Mouse (Mus musculus) ovary, adult 18-20 months (tissue): ENCODE measurements around the gene Creb5.

Source experiments
- DNase-seq: peaks from one replicate; pipeline ENCODE4 v3.0.0; 2022; ENCODE audit warnings: low spot score, mixed read lengths

The Creb5 gene

DNA sequence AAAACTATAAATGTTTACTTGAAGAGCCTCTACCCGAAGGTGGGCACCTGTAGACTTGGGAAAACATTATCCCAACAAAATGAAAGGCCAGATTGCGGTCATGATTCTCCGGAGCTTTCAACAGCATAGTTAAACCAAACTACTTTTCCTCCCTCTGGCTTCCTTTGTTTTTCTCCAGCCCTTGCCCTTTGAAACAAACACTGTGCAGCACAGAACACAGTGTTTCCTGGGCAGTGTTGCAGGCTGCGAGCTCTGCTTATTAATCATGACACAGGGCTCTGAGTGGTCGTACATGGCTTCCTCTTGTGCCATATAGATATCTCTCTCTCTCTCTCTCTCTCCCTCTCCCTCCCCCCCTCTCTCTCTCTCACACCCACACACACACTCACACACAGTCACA, 206.8 kb downstream of the Creb5 start:
- DNase-seq: no peak

DNA sequence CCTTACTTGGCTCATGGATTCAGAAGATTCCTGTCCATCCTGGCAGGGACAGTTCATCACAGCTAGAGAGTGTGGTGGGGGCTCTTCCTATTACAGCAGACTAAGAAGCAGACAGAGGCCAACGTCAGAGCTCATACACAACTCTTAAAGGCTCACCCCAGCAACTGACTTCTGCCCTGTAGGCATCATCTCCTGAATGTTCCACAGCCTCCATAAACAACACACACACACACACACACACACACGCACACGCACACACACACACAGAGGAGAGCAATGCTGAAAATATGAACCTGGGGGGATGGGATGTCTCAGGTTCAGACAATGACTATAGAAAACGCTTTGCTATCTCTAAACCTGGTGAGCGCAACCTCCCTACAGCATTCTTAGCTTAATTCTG, 208.6 kb downstream of the Creb5 start:
- no peak for DNase-seq

DNA sequence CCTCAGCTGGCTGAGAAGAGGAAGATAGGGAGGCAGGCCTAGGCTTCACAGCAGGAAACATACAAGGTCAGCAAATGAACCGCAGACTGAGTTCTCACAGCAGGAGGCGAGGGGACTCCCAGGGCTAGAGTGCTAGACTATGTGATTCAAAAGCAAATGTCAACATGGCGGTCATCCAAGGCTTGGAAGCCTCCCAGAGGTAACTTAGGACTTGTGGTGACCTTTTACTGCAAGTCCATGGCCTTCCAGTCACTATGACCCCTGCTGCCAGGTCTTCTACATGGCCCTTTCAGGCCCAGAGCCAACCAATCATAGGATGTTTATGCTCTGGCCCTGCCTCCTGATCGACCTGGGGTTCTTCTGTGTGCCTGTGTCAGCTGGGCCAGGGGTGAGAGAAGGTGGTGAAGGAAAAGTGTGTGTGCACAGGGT, 209.3 kb downstream of the Creb5 start:
- peak; percentile 79 for DNase-seq

DNA sequence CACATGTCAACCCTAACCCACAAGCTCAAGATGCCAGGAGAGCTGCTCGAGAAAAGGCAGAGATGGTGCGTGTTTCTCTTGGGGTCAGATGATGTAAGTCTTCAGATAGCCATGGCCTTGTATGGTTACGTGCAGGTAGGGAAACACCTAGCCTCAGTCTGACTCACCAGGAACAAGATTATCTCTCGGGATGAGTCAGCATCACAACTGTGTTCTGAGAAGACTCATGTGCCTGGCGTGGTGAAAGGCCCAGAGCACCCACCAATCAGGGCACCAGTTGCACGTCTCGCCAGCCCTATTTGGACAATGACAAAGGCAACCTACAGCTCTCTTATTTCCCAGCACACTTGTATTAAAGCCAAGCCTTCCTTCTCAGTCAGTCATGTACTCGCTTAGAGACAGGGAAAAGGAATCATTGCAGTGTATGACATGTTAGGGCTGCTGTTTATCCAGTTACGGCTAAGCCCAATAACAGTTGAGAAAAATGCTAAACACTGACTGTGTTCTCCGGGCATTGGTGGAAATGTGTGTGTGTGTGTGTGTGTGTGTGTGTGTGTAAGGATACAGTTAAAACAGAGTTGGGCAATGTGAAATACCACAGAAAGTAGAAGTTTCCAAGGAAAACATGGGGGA, 210.9 kb downstream of the Creb5 start:
- DNase-seq: no peak

DNA sequence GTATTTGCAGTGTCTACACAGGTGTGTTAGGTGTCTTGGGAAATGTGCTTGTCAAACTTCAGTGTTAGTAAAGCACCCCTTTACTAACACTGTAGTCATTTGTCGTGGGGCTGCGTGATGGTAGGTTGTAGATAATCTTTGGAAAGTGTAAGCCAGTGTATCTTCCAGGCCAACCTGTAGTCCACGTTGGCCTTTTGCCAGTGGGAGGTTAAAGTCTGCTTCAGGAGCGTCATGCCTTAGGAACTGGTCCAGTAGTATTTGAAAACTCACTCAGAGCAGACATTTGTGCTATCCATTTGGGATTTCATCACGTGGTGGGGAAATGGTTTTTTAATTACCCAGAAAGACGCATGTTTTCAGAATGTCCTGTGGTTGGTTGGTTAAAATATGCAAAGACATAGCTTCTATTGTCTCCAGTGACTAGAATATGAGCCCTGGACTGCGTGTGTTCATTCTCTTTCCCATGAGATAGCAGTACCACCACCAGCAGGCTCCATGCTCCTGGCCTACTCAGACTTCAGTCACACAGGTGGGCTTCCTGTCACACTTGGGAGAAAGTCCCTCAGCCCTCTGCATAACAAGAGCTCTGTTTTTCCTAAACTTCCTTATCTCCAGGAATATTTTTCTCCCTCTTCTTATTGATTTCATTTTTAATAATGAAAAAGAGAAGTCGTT, 212.7 kb downstream of the Creb5 start:
- no peak for DNase-seq

DNA sequence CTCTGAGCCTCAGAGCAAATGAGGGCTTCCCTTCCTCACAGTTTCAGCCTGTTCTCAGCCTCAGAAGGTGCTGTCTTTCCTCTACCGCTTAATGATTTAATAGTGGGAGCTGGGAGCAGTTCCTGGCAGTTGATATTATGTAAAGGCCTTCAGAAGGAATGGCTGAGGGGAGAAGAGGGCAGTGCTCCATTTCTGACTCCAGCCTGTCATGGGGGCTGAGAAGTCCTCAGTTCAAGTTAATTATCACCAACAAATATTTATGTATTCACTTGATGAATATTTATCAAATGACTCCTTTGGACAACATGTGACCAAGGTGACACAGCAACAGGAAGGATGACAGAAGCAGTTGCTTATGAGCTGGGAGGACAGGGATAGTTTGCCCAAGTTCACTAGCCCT, 214.2 kb downstream of the Creb5 start:
- no peak for DNase-seq

DNA sequence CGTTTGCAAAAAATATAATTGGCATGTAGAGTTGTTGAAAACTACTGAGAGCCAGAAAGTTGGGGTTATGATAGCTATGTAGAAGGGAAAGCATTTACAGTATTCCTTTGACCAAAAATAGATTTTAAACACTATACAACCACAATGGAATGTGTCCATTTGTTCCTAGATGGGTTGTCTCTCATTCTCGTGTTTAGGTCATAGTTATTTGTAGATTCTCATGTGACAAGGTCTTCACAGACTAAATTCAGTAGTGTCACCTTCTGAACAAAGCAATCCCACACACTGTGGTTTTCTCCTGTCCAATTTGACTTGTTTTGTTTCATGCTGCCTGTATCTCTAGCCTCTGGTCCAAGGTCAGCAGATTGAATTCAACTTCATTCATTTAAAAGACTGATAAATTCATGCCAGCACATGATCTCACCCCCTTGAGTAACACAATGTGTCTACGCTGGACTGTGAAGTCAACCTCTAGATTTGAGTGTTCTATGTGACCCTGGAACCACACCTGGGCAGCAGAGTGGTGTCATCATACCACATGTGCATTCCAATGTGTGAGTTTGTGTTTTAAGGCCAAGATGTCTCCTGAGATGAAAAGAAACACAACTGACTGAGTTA, 220.0 kb downstream of the Creb5 start:
- DNase-seq: no peak

DNA sequence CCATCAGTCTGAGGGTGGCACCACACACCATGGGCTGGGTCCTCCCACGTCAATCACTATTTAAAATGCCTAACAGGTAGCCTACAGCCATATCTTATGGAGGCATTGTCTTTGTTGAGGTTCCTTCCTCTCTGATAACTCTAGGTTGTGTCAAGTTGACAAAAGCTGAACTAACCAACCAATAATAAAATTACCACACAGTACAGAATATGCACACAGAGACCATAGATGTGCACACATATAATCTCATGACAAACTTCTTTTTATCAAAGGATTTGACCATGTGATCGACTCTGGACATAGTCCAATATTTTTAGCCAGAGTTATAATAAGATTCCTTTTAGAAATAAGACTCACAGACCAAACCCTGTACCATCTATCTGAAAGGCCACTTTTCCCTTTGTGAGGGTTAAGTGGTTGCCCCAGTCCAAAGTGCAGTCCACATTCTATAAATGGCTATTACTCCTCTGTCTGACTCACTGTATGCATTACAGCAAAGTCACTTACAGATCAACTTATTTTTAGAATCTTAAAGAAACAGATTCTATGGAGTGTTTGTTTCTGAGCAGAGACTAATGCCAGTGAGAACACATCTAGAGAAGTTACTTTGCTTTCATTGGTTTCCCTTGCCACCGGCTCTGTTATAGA, 221.9 kb downstream of the Creb5 start:
- DNase-seq: no peak

DNA sequence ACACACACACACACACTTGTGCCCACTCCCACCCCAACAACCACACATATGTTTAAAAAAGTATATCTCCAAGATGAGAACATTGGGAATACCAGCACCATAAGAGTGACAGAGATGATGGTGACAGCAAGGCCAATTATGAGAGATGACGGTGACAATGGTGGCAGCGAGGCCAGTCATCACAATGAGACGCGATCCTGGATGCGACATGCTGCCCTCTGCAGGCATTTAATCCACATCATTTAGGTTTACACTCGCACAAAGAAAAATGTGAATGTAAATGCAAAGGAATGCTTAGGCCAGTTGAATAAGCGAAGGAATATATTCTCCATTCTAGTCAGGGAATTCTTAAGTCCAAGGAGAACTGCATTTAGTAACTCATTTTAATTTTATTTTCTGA, 222.9 kb downstream of the Creb5 start:
- DNase-seq: no peak

DNA sequence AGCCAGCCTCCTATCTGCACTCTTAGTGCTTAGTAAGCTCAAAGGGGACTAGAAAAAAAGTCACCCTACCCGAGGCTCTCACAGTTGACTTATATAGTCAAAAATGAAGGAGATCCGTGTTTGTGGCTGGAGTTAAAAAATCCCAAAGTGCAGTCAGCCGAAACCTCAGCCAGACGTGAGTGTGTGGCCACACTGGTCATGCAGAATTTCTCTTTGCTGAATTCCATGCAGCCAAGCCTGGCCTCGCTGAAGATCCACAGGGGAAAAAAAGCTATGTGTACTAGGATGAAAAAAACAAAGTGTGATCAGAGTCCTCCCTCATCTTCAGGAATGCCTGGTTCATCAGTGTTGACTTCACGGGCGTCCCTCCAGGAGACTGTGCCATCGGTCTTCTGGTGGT, 225.2 kb downstream of the Creb5 start:
- no peak for DNase-seq

DNA sequence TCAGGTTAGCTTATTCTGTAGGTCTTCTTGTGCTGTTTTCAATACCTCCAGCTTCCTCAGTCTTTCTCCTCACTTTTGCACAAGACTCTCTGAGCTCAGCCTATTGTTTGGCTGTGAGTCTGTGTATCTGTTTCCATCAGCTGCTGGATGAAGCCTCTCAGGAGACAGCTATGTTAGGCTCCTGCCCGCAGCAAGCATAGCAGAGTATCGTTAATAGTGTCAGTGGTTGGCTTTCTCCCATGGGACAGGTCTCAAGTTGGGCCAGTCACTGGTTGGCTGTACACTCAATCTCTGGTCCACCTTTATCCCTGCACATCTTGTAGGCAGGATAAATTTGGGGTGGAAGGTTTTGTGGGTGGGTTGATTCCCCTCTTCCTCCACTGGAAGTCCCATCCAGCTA, 226.3 kb downstream of the Creb5 start:
- DNase-seq: no peak

DNA sequence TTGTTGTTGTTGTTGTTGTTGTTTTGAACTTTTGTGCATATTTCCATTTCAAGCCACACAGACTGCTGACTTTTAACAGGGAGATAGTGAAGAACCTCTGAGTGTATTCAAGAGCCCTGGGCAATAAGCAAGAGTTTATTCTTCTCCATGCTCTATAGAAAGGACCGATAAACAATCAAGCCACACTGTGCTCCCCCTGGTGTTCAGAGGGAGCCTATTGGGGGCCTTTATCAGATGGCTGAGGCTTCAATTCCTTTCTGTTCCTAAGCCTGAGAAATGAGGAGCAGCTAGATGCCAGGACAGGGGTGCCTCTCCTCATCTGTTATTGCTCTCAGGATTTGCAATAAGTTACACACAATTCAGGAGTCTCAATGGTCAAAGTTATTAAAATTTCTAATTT, 227.8 kb downstream of the Creb5 start:
- no peak for DNase-seq

DNA sequence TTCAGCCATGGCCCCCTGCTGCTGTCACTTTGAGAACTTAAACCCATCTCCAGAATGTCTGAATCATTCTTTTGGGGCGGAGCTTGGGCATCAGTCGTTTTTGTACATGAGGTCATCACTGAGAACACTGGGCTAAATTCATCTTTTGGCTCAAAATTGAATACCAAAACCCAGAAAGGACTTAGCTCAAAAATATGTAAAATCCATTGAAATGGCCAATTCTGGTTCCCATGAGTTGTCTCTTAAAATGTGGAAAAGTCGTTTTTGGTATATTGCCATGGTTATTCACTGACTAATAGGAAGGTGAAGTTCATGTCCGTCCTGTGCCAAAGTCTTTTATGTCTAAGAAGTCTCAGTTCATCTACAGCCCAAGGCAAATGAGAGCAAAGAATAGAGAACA, 228.5 kb downstream of the Creb5 start:
- no peak for DNase-seq

DNA sequence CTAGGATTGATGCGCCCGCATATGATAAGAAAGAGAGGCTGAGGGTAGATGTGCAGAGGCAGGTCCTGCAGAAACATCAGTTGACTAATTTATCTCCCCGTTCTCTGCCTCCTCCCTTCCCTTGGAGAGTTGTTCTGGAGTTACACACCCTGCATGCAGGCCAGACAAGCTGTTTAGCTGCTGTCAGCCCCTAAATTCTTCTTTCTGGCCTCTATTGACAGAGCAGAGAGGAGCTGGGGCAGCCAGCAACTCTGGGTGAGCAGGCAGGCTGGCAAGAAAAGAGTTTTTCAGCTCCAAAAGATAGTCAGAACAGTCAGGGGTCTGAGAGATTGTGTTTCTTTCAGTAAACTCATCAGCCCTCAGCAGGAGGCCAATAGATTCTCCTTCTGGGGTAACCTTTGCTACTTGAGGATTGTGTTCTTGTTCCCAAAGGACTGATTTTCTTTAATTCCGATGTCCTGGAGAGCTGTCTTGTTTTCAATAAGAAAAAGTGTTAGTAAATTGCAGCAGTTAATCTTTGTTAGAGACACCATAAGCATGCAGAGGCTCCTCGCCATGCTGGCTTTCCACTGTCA, 230.4 kb downstream of the Creb5 start:
- no peak for DNase-seq

DNA sequence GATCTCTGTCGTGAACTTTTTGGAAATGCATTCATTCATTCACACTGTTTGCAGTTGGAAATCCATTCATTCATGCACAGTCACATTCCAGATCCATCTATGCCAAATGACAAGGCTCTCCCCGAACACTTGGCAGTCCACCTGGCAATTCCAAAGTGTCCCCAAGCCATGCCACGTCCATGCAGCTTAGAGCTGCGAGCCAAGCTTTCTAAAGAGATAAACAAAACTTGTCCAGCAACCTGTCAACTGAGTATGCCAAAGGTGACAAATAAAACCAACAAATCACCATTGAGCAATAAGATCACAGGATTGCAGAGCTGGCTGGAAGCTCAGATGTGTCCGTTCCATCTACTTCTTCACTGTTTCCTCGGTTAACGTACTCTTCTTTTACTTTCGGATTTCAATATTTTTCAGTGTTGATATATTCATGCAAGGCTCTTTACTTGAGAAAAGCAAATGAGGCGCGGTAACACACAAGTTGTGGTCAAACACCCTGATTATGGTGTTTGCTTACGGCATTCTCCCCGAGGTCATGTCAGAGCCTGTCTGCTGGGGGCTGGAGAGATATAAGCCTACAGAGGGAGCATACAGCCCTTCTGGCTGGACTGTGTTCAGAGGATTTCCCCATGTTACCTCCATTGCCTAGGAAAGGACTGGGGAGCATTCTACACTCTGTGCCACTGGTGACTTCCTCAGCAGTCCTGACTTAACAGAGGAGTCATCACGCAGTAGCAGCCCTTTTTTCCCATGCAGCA, 236.8 kb downstream of the Creb5 start:
- no peak for DNase-seq

DNA sequence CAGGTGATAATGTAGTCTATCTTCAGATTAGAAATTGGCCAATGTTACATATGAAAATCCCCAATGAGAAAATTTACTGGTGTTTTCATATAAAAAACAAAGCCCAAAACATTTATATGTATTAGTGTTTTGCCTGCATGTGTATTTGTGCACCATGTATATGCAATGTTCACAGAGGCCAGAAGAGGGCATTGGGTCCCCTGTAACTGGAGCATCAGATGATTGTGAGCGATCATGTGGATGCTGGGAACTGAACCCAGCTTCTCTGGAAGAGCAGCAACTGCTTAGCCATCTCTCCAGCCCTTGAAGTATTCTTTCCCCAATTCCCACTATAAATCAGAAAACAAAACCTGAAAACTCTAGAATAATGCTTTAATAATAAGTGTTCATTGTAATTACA, 239.4 kb downstream of the Creb5 start:
- DNase-seq: no peak

DNA sequence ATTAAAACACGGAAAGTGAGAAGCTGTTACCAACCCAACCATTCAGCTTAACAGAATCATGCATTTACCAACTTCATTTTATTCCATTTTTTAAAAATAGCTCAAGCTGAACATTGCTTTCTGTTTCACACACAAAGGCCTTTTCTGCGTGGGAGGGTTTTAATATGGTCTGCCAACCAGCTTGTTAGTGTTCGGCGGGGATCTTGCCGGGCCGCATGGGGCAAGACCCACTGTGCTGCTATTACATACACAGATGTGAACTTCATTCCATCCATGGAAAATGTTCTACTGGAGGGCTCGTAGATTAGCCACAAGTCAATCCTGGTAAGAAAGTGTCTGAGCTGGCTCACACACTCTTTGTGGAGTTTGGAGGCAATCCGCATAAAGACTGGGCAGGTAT, 243.7 kb downstream of the Creb5 start:
- DNase-seq: no peak

DNA sequence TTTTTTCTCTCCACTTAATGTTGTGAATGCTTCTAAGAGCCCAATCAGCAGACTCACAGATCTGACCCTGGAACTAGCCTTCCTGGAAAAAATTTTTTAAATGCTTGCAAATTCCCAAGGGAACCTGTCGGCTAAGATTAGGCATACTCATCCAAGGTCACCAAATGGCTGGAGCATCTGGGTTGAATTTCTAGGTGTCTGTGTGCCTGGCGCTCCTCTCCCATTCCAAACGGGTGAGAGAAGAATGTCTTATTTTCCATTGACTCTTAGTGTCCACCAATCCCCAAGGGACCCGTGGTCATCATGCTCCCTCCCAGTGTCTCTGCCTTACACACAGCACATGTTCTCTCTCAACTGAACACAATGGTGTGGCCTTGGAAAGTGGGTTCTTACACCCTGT, 244.4 kb downstream of the Creb5 start:
- DNase-seq: no peak

DNA sequence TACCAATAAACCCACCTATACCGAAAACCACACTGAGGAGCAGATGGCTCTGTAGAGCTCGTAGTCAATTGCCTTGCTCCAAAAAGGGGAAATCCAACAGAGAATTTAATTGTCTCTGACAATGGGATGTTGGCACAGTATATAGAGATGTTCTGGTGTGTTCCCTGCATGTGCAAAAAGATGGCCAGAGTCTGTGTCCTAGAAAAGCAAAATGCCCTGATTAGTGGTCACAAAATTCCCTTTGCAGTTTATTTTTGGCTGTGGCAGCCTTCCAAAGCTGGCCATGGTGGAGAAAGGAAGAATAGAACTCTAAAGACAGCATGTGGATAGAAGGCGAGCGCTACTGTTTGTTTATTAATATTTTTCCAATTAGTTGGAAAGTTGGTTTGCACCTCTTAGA, 250.5 kb downstream of the Creb5 start:
- no peak for DNase-seq

DNA sequence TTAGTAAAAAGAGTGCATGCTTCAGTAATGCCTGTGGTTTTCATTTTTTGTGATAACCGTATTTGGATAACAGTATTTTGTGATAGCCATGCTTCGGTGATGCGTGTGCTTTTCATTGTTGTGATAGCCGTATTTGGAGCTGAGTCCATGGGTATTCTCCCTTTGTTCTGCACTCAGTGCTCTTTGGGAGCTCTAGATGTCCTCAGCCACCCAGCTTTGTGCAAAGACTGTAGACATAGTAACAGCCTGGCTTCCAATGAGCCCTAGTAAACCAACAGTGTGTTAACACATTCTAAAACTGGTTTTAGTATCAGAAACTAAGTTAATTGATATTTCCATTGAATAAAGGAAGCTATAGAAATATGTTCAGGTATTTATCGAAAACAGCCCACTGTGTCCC, 254.7 kb downstream of the Creb5 start:
- no peak for DNase-seq

DNA sequence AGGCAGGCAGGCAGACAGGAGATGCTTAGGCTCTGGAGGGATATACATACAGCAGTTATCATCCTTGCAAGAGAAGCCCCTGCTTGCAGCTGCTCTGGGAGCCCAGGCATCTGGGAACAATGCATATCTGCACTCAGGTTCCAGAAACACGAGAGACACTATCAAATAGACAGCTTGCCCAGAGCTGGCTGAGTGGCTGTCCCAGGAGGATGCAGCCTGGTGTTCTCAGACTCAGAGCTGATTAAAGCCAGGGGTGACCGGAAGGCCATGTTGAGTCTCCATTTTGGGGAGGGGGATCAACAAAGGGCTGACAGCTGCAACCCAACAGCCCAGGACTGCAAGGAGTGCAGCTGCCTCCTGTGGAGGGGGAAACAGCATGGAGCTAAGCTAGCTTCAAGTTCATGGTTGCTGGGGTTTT, 258.4 kb downstream of the Creb5 start:
- DNase-seq: no peak

DNA sequence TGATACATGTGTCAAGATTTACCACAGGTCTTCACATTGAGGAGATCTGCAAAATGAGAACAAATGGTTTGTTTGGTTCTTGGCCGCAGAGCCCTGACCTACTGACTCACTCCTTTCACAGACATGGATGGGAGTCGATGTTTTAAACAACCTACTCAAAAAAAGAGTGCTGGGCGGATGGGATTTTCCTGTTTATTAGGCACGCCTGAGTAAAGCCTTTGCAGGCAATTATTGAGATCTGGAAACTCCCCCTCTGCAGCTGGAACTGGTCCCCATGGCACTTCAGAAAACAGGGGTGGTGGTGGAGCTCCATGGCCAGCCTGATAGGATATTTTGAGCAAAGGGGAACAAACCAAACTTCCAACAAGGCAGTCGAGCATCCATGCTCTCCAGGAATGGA, 258.9 kb downstream of the Creb5 start:
- no peak for DNase-seq
